Mouse (Mus musculus) ES-E14 (cell line): Measurements from ENCODE around the gene Car14. TPM values are rescaled to one million over a fixed set of nuclear protein-coding genes. Genes with fewer than 3 reads are reported as not detected.

ENCODE experiments used
- DNase-seq: peaks from one replicate; pipeline ENCODE4 v3.0.0-alpha.2; 2013; ENCODE audit warnings: low read depth, low spot score
- H3K27ac ChIP-seq: 2 replicates; pipeline ENCODE4 v1.5.1; 2012; ENCODE audit warnings: low read depth, mild to moderate bottlenecking, low read length, moderate library complexity, mixed read lengths; ENCODE audit not compliant: poor library complexity, insufficient read depth, severe bottlenecking
- H3K36me3 ChIP-seq: 2 replicates; pipeline ENCODE4 v1.6.1; 2012; ENCODE audit warnings: mild to moderate bottlenecking, low read length, moderate library complexity, mixed read lengths; ENCODE audit not compliant: control insufficient read depth, poor library complexity, insufficient read depth, severe bottlenecking
- H3K4me1 ChIP-seq, 2 experiments: fragments of 150-350 bp in 1 of 2; sonication (generic) in 1 of 2; 2 replicates each; pipeline ENCODE4 v1.6.1; 2012; ENCODE audit warnings: low read length in 2 of 2, mild to moderate bottlenecking in 1 of 2, mixed read lengths in 1 of 2; ENCODE audit not compliant: control insufficient read depth in 2 of 2, insufficient read depth in 2 of 2, poor library complexity in 1 of 2
- H3K4me3 ChIP-seq, 2 experiments: fragments of 150-350 bp in 1 of 2; sonication (generic) in 1 of 2; 2 replicates each; pipeline ENCODE4 v1.5.1; 2012; ENCODE audit warnings: low read length in 2 of 2, low read depth in 1 of 2, mild to moderate bottlenecking in 1 of 2, mixed read lengths in 1 of 2; ENCODE audit not compliant: insufficient read depth in 1 of 2, poor library complexity in 1 of 2, severe bottlenecking in 1 of 2
- H3K9ac ChIP-seq: 2 replicates; pipeline ENCODE4 v1.6.1; 2012; ENCODE audit warnings: low read depth, mild to moderate bottlenecking, low read length, mixed read lengths; ENCODE audit not compliant: poor library complexity, insufficient read depth, severe bottlenecking
- H3K9me3 ChIP-seq: fragments of 150-350 bp; sonication (generic); 2 replicates; pipeline ENCODE4 v1.6.1; 2012; ENCODE audit warnings: low read depth, mild to moderate bottlenecking, low read length; ENCODE audit not compliant: control insufficient read depth, insufficient read depth
- CHD2 ChIP-seq: IDR thresholded peaks from 2 replicates; pipeline ENCODE4 v1.6.1; 2014; ENCODE audit warnings: mild to moderate bottlenecking, low read depth, low read length, inconsistent platforms
- HCFC1 ChIP-seq: IDR thresholded peaks from 2 replicates; pipeline ENCODE4 v1.6.1; 2012; ENCODE audit warnings: low read length, inconsistent platforms, borderline replicate concordance; ENCODE audit not compliant: insufficient read depth
- MAFK ChIP-seq: IDR thresholded peaks from 2 replicates; pipeline ENCODE4 v1.6.1; 2014; ENCODE audit warnings: mild to moderate bottlenecking, low read depth, low read length, inconsistent platforms; ENCODE audit not compliant: insufficient read depth
- ZC3H11A ChIP-seq: IDR thresholded peaks from 2 replicates; pipeline ENCODE4 v1.6.1; 2012; ENCODE audit warnings: low read depth, mild to moderate bottlenecking, inconsistent platforms, low read length, borderline replicate concordance
- ZNF384 ChIP-seq: IDR thresholded peaks from 2 replicates; pipeline ENCODE4 v1.6.1; 2012; ENCODE audit warnings: low read depth, low read length, inconsistent platforms
- in situ Hi-C, 2 experiments: fragments of 600-800 bp; cut with MboI; formaldehyde crosslinking; loops; one replicate each; pipeline ENCODE4 v1.15.1; 2025; ENCODE audit warnings: low sequenced_read_pairs in 2 of 2, inconsistent platforms in 1 of 2; ENCODE audit not compliant: unreplicated experiment in 2 of 2
- total RNA-seq: library from RNA; depleted of rRNA; stranded (reverse); fragments of 300-350 nt; gene quantifications from 2 replicates; pipeline ENCODE4 v1.2.3, GENCODE M21; 2012

Car14 gene
- total RNA-seq, 1 experiment: 2.5 TPM

- no peak overlapping the region for H3K9ac ChIP-seq
- in situ Hi-C loops: no loop called here
- H3K4me3 ChIP-seq: no peak overlapping the region
- H3K27ac ChIP-seq: no peak overlapping the region
- H3K4me1 ChIP-seq: peaks cover 2 to 9% of the 10 kb centered on the region in 2 experiments; a peak in 3 of 4 replicates
- TF ChIP-seq ZC3H11A (0 out of 2 replicates have a peak, but pooled peaks have one; percentile 14), ZNF384 (no peak)
- H3K9me3 ChIP-seq: no peaks in the 10 kb centered on the region
- peaks cover 50% of the 10 kb centered on the region for H3K36me3 ChIP-seq
- peak; percentile 53 for DNase-seq
These were observed 34.3 kb upstream of the Car14 start for GRCm38 (mm10) chr3:95938835-95939234.

DNA sequence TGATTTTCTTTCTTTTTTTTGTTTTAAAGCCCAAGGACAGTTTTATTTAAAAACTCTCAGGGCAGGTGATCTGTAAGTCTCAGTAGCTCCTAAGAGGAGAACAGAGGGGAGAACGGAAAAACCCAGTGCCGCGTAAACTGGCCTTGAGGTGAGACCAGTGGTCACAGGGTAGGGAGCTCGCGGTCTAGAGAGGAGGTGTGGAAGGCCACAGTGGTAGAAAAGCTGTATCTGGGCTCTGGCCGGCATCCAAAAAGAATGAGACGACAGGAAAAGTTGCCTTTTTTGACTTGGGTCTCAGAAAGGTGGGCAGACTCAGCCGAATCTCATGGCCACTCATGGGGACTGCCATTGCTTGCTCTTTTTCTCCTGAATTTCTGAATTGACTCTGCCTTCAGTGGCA, 33.7 kb upstream of the Car14 start:
- Histone ChIP-seq H3K9me3 (no peaks in the 10 kb centered on the region), H3K4me3 (no peak overlapping the region), H3K36me3 (peaks cover 55% of the 10 kb centered on the region), H3K4me1 (peaks cover 2 to 11% of the 10 kb centered on the region in 2 experiments; a peak in 3 of 4 replicates), H3K27ac (no peak overlapping the region), H3K9ac (no peak overlapping the region)
- in situ Hi-C loops: no loop called here
- TF ChIP-seq MAFK (no peak), HCFC1 (no peak), ZNF384 (no peak), CHD2 (no peak), ZC3H11A (no peak)
- no peak for DNase-seq

DNA sequence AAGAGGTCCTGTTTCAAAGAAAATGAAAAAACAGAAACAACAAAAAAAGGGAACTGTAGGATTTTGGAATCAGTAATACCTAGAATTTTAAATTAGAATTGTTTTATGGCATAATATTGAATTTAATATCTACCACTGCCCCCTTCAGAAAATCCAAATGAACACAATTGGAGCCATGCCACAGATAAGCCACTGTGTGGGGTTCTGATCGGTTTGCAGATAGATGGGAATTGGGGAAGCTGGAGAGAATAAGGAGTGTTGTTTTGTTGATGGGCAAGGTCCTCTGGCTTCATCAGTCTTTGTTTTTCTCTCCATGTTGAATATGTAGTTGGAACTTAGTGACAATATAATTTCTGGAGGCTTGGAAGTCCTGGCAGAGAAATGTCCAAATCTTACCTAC, 30.0 kb upstream of the Car14 start:
- Histone ChIP-seq H3K36me3 (peaks cover 35% of the 10 kb centered on the region), H3K4me3 (no peak overlapping the region), H3K27ac (no peak overlapping the region), H3K4me1 (peaks cover 1 to 5% of the 10 kb centered on the region in 2 experiments; a peak in 2 of 4 replicates), H3K9ac (no peak overlapping the region), H3K9me3 (no peaks in the 10 kb centered on the region)
- DNase-seq: no peak
- in situ Hi-C loops: no loop called here
- TF ChIP-seq CHD2 (no peak), HCFC1 (no peak)

GRCm38 (mm10) chr3:95933111-95933750, 28.7 kb upstream of the Car14 start:
- DNase-seq: no peak
- in situ Hi-C loops: no loop called here
- Histone ChIP-seq H3K9ac (no peak overlapping the region), H3K9me3 (no peaks in the 10 kb centered on the region), H3K27ac (no peak overlapping the region), H3K4me1 (peaks cover 1 to 5% of the 10 kb centered on the region in 2 experiments; a peak in 2 of 4 replicates), H3K36me3 (peaks cover 30% of the 10 kb centered on the region), H3K4me3 (no peak overlapping the region)
- TF ChIP-seq CHD2 (no peak), ZC3H11A (no peak), HCFC1 (no peak)

GRCm38 (mm10) chr3:95932566-95932965, 28.1 kb upstream of the Car14 start:
- H3K36me3 ChIP-seq: peaks cover 23% of the 10 kb centered on the region
- in situ Hi-C loops: no loop called here
- no peak for TF ChIP-seq ZC3H11A
- TF ChIP-seq HCFC1: no peak
- TF ChIP-seq ZNF384: no peak
- no peak for TF ChIP-seq MAFK
- TF ChIP-seq CHD2: no peak
- 0 out of 2 replicates have a peak overlapping the region, but pooled peaks have one; percentile 7 for H3K9ac ChIP-seq
- H3K9me3 ChIP-seq: no peaks in the 10 kb centered on the region
- no peak overlapping the region for H3K4me3 ChIP-seq
- no peak for DNase-seq
- H3K27ac ChIP-seq: no peak overlapping the region
- peaks cover 1 to 5% of the 10 kb centered on the region in 2 experiments; a peak in 2 of 4 replicates for H3K4me1 ChIP-seq
